Mouse (Mus musculus) adrenal gland, postnatal 25 days (tissue): ENCODE results near the gene Dnajb9. TPM values are rescaled to one million over a fixed set of nuclear protein-coding genes. Genes with fewer than 3 reads are reported as not detected.
"Not testable (repeated sequence)": the region's sequence is repeated elsewhere in the genome, so short reads cannot be mapped to it uniquely, and the experiment has no call there.

Experiments used
- DNase-seq: peaks from one replicate; pipeline ENCODE4 v3.0.0; 2021; ENCODE audit warnings: mixed read lengths
- long read RNA-seq: library from polyadenylated mRNA; stranded (forward); transcript quantifications from one replicate; pipeline ENCODE4 v2.0.0, GENCODE M21; 2021
- total RNA-seq: library from RNA; stranded (reverse); gene quantifications from 2 replicates; pipeline ENCODE4 v1.2.3, GENCODE M21; 2021

Dnajb9 gene
- total RNA-seq = 37.0 and 37.7 TPM in 2 replicates
- long read RNA-seq, transcript Dnajb9-201 (3 exons, 2,461 nt) = major isoform, 39 of 42 reads
- long read RNA-seq, partial matches to known transcripts = 0 of 42 reads
- long read RNA-seq, other reads (novel, unspliced or antisense) = 3 of 42 reads

DNA sequence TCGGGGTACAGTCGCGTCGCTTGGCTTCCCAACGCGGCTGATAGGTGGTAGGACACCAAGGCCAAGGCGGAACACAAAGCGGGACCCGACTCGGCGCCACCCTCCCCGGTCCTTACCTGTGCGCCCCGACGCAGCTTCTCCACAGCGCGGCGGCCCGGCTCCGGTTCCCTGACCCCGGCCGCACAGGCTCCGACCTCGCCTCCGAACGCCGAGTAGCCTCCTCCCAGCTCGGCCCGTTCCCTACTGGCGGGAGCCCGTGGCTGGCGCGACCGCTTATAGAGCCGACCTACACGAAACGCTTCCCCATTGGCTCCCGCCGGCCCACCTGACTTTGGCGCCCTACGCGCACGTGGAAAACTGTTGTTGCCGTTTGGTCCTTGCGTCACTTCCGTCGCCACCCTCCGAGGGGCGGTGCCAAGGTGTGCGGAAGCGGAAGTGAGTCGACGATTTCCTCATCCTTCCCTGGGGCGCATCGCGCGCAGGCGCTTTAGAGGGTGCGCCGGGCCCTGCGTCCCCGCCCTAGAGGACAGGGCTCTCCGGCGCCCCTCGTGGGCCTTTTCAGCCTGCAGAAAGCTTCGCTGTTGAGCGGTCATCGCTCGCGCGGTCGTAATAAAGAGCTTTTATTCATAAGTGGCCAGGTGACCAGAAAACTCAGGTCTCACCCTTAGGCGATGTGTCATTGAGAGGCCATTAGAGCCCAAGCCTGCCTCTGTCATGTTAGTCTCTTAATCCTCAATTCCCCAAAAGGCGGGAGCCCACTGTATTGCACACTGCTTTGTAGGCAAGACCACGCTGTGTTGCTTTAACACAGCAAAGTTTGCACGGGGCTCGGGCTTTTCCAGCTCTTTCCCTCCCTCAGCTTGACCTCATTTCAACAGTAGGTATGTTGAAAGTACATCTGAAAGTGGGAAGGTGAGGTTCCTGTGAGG lies at the start of gene Dnajb9:
TSS of gene Dnajb9 (minus strand) at position 503 of the 929 bp plus-strand sequence.
- peak; percentile 99 for DNase-seq

DNA sequence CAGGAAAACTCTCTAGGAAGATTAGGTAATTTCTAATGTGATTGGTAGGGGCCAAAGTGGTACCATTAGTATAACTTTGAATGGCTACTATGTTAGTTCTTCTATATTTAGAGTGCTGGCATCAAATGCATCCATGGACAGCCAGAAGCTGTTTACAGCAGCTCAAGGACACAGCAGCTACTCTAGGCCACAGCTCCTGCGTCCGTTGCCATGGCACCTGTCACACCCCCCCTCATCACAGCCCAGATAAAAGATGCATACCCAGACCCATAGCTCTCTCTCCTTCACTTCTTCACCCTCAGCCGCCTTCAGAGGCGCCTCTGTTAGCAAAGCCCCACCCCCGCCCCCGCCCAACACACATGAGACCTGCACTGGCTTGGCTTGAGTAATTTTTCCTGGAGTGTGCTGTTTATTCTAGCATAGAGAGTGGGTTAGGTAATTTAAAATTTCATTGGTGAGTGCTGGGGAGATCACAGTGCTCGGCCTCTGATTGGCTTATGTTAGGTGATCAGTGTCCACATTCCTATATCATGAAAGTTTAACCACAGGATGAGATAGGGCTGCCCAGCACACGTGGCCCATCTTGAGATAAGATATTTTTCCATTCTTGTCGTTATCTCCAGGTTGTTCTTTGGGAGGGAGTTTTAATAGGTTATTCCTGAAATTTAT lies 38.3 kb upstream of the Dnajb9 start:
- no peak for DNase-seq

DNA sequence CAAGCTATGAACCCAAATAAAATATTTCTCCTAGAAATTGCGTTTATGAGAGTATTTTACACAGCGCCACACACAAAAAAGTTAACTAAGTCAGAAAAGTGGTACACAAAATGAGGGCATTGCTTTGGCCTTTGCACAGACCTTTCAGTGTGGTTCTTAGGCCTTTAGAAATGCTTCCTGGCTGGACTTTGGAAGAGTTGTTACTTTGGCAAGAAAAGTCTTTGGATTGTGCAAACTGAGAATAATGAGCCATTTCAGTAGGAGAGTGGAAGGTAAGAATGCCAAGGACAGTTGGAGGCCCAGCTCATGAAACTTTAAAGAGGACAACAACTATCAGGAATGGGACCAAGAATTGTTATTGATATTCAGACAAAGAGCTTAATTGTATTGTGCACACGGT lies 35.6 kb upstream of the Dnajb9 start:
- DNase-seq = no peak

DNA sequence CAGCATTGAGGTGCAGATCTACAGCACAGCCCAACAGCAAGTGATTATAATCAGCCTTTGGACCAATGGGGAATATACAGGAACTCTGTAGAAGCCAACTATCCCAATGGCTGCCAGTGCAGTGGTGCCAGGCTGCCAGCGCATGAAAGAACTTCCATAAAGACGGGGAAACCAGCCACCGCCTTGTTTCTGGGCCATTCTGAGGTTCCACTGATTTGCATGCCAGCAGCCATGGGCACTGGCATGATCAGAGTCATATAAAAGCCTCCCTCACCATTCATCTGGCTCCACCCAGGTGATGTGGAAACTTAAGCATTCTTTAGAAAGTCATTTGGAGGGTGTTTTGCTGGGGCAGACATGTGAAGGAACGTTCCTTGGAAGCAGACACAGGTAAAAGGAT lies 32.3 kb upstream of the Dnajb9 start:
- DNase-seq = no peak

- no peak for DNase-seq
Observed at GRCm38 (mm10) chr12:44241090-44241489, 31.0 kb upstream of the Dnajb9 start.

GRCm38 (mm10) chr12:44224650-44225049 lies 14.5 kb upstream of the Dnajb9 start:
- DNase-seq = no peak

DNA sequence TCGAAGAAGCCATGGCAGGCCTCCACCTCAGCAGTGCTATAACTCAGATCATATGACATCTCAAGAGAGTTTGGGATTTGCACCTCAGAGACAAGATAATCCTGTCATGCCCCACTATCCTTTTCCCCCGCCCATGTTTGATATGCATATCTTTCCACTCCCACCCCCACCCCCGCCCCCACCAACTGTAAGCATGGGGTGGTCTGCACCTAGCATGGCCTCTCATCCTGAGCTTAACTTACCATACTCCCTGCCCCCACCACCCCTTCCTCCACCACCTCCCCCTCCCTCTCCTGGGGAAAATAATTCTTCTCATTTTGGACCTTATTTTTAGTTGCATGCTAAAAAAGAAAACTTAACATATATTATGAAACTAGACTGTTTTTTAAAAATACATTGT lies 12.9 kb upstream of the Dnajb9 start:
- DNase-seq = no peak

DNA sequence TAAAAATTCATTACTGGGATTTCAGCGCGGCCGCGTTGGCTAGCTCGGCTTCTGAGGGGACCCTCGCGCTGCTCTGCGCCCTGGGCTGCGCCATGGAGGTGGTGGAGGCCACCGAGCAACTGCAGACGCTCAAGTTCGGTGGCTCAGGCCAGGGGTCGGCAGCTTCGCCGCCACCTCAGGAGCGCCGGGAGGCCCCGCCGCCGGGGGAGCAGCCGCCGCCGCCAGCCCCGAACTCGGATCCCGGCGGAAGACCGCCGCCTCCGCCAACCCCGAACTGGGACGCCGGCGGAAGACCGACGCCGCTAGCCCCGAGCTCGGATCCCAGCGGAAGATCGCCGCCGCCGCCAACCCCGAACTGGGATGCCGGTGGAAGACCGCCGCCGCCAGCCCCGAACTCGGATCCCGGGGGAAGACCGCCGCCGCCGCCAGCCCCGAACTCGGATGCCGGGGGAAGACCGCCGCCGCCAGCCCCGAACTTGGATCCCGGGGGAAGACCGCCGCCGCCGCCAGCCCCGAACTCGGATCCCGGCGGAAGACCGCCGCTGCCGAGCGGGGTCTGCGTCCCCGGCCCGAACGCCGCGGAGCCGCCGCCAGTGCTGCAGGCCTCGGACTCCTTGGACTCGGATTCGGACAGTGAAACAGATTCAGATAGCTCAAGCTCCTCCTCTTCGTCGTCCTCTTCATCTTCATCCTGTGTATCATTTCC lies 11.7 kb upstream of the Dnajb9 start:
- DNase-seq = peak; percentile 37

GRCm38 (mm10) chr12:44221070-44221469 lies 10.9 kb upstream of the Dnajb9 start, which contains the start of gene Pnpla8:
Gene Pnpla8 (plus strand): TSS chr12:44221370.
- not testable (repeated sequence) for DNase-seq

DNA sequence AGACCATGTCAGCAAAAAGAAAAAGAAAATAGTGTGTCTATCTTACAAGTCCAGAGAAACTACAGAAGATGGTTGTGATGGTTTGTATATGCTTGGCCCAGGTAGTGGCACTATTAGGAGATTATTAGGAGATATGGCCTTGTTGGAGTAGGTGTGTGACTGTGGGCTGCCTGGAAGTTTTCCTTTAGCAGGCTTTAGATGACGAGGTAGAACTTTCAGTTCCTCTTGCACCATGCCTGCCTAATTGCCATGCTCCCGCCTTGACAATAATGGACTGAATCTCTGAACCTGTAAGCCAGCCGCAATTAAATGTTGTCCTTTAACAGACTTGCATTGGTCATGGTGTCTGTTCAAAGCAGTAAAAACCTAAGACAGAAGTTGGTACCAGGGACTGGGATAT lies 1.4 kb upstream of the Dnajb9 start:
- DNase-seq = no peak

- peak; percentile 45 for DNase-seq
Observed at GRCm38 (mm10) chr12:44209141-44209823, 844 bp downstream of the Dnajb9 start.

GRCm38 (mm10) chr12:44197873-44198525 lies 12.1 kb downstream of the Dnajb9 start:
- no peak for DNase-seq

DNA sequence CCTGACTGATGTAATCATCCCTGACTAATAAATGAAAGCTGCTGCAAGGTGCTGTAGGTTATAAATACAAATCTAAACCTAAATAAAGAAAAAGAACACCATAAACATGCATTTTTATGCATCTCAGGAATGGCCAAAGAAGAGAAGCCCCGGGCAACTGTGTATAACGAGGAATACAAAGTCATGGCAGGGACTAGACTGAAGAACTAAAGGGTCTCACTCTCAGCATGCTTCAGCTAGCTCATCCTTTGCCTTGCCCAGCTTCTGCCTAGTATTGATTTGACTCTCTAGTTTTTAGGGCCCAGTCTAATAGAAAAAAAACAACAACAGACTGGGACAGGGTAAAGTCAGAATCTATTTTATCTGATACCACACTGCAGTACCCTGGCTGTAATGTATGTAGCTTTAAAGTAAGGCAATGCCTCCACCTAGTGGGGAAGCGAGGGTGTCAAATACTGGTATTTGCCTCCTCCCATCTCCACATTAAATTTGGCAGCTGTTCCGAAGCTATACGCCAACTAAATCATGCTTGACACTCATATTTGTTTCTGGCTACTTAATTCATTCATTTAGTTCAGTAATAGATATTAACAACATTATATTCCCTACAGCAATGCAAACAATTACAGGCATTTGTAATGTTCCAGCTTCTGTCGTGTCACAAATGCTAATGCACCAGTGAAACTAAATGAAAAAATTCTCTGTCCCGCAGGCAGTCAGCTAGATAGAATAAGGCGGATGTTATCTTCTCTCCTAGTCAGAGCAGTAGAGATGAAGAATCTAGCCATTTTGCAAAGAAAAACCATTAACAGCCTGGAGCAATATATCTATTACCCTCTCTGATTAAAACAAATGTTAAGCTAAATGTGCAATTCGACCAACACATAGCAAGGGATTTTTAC lies 28.8 kb downstream of the Dnajb9 start:
- DNase-seq = no peak

- no peak for DNase-seq
Observed at GRCm38 (mm10) chr12:44177038-44177355, 33.1 kb downstream of the Dnajb9 start.

DNA sequence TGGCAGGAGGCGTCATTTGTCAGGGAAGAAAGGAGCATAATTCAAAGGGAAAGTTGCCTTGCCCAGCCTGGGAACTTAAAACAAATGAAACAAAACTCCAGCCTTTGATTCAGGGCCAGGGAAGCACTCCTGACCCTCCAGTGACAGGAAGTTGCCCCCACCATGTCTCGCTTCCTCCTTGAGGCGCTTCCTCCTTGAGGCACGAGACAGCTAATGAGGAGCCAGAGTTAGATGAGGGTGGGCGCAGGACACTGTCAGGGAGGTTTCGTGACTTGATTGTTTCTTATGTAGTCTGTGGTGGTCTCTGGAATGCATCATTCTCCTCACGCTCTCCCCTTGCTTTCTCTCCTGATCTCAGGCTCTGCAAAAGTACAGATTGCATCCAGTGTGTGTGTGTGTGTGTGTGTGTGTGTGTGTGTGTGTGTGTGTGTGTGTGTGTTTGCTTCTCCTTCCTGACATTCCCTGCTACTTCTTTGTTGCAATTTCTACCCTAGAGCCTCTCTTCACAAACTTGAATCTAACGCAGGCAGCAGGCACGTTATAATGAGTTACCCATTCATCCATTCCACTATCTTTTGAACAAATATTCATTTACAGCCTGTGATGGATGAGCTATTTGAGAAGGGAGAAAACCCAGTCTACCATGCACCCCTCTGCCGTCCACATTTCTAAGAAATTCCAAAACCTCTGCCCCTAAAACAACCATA lies 33.6 kb downstream of the Dnajb9 start:
- no peak for DNase-seq

- no peak for DNase-seq
Observed at GRCm38 (mm10) chr12:44166949-44167348, 43.2 kb downstream of the Dnajb9 start.

GRCm38 (mm10) chr12:44159349-44159748 lies 50.8 kb downstream of the Dnajb9 start:
- DNase-seq = no peak
